Mouse (Mus musculus): Measurements from ENCODE around the gene Chrne. TPM values are rescaled to one million over a fixed set of nuclear protein-coding genes. Genes with fewer than 3 reads are reported as not detected.

Gene Chrne
- total RNA-seq (2021), result 1 to 10 TPM in 1 of 2 experiments, not detected in 1; 1.6 TPM
- long read RNA-seq, experiment 1, result 0 reads
- long read RNA-seq, experiment 2, partial matches to known transcripts, result 0 of 1 reads
- long read RNA-seq, experiment 2, other reads (novel, unspliced or antisense), result 1 of 1 reads

GRCm38 (mm10) chr11:70619101-70619500, at the start of gene Chrne:
Gene Chrne, minus strand, starts transcription at chr11:70619216.
- no peak for DNase-seq

DNA sequence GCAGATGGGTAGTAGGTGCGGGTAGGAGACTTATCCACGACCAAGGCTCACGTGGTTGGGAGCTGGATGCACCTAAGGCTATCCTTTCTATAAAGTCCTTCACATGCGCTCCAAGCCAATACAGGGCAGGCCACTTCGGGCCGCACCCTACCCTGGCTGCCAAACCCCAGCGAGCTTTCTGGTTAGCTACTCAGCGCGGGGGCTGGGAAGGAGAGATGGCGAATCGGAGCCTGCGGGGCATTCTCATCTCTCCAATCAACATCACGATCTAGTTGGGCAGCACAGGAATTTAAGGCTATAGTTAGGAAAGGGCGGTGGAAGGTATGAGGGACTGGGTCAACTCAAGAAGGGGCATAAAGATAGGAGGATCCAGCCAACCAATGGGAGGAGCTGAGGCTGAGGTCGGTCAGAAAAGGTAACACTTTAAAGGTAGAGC, 49.3 kb upstream of the Chrne start:
- DNase-seq, result peak; percentile 79

- DNase-seq, result no peak
These were observed 48.5 kb upstream of the Chrne start for GRCm38 (mm10) chr11:70667271-70668150.

DNA sequence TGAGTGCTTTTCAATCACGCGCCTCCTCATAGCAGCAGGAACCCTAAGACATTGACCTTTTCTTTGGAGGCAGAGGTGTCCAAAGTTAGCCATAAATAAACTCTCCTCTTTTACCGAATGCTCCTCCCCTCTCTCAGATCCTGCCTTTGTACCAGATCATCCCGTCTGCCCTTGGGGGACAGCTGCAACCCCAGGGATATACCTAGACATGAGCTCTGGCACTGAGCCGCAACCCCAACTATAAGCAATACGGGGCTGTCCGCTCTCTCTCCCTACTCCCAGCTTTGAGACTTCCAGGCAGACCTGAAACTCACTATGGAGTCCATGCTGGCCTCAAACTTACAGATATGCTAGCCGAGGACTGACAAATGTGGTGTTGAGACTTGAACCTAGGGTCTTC, 47.7 kb upstream of the Chrne start:
- DNase-seq, result no peak

DNA sequence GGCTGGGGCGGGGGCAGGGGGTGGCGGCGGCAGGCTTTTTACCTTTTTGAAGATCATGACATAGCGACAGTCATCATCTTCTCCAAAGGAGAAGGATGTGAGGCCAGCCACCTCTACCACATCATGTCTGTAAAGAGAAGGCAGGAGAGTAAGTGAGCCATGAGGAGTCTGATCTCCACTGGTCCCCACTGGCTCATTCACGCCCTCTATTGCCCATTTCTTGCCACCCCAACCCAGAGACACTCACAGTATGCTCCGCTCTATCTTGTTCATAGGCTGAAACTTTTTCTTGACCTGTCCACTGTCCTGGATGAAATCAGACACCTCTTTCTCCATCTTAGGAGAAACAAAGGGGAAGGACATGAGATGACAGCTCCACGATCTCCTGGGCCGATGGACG, 45.7 kb upstream of the Chrne start:
- DNase-seq, result no peak

DNA sequence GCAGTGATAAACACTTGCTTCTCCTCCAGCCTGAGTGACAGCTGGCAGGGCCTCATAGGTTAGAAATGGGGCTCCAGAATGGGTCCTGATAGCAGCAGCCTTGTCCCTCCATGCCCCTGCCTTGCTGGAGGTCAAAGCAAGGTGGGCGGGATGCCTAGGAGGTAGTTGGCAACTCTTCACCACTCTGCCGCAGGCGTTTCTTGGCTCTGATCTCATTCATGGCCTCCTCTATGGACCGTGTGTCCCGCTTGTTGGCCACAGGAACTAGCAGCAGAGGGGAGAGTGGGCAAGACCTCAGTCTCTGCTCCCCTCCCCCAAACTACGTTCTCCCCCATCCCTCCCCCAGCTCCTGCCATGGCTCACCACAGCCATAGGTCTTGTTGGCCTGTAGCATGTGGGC, 44.9 kb upstream of the Chrne start:
- DNase-seq, result no peak

DNA sequence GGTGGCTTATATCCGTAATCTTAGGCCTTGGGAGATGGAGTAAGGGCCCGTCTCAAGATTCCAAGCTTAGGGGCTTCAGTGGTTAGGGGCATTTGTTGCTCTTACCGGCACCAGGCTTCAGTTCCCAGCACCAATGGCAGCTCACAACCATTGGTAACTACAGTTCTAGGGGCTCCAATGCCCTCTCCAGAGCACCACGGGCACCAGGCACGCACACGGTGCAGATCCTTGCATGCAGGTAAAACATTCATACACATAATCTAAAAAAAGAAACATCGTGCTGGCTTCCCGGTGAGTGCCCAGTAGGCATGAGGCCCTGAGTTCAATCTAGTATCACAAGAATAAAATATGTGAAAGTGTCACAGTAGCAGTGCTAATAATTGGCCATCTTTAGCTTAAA, 44.1 kb upstream of the Chrne start:
- DNase-seq, result no peak

GRCm38 (mm10) chr11:70660571-70660970, 41.6 kb upstream of the Chrne start:
- DNase-seq, result no peak

- no peak for DNase-seq
These were observed 39.9 kb upstream of the Chrne start for GRCm38 (mm10) chr11:70658942-70659341.

GRCm38 (mm10) chr11:70658521-70658920, 39.5 kb upstream of the Chrne start:
- no peak for DNase-seq

GRCm38 (mm10) chr11:70657991-70658390, 39.0 kb upstream of the Chrne start:
- no peak for DNase-seq

GRCm38 (mm10) chr11:70657573-70657972, 38.6 kb upstream of the Chrne start:
- no peak for DNase-seq

DNA sequence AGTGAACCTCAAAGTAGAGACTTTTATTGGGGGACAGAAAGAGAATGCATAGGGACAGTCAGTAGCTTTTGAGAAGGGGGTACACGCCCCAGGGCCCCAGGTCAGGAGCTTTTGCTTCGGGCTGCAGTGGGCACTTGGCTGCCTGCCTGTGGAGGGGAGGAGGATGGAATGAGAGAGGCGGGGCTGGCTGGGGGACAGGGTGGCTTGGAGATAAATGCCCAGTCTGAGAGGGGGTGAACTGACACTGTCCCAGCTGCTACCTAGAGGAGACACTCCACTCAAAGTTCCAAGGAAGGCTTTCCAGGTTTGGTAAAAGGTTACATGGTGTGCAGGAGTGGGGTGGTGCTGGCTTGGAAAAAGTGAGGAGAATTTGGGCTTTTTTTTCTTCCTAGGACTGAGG, 37.9 kb upstream of the Chrne start, which contains the start of gene Eno3:
TSS of gene Eno3 (plus strand) at position 239 of the 400 bp plus-strand sequence.
- peak; percentile 46 for DNase-seq

GRCm38 (mm10) chr11:70656456-70656927, 37.5 kb upstream of the Chrne start:
- DNase-seq, result peak; percentile 60

DNA sequence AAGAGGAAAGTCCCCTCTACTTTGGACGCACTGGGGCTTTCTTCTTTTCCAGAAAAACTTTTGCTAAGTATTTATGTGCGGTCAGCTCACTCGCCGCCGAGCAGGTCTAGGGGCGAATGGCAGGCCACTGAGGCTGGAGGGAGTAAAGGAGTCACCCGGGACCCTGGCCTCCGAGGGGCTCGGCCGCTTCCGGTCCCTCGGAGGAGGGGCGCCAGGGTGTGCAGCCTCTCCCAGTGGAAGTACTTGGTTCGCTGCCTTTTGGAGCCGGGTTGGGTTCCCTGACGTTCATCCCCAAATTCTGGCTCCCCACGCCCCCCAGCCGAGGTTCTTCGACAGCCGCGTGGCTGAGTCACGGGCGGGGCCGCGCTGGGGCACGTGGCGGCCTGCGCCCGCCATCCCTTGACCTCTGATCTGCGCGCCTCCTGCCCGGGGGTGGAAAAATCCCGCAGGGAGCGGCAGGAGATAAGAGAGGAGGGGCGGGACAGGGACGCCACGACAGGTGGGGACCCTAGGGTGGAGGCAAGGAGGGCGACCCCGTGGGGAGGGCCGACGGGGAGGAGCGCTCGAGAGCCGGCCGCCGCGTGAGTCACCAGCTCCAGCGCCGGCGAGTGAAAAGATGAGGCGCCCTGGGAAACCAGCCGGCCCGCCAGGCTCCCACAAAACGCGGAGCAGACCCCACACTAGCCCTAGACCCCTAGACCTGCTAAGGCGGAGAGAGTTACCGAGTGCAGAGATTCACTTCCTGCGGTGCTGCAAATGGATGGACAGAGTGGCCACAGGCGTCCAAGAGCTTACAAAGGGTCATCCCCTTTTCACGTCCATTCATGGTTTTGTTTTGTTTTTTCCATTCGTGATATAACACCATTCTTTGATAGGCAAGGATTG, 36.8 kb upstream of the Chrne start:
- peak; percentile 73 for DNase-seq

DNA sequence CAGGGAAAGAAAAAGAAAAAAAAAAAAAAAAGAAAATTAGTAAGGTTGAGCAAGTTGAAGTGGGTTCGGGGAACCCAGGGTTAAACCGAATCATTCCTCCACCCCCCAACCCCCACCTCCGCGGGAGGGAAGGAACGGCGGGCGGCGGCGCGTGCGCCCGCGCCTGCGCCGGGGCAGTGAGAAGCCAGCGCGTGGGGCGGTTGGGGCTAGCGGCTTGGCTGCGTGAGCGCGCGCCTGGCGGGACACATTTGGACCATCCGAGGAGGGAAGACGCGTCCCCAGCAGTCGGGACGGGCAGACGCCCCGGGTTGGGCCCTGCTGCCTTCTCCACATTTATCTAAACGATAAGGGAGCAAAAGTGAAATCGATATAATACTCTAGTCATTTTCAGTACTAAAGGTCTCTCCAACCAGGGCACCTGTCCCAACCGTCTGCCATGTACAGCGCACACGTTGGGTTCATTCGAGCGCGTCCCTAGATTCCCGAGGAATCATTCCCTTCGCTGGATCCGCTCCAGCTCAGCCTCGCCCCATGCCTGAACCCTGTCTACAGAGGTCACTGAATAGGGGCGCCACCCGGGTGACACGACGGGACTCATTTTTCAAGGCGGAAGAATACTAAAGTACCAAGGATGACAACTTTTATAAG, 36.0 kb upstream of the Chrne start:
- DNase-seq, result peak; percentile 93

DNA sequence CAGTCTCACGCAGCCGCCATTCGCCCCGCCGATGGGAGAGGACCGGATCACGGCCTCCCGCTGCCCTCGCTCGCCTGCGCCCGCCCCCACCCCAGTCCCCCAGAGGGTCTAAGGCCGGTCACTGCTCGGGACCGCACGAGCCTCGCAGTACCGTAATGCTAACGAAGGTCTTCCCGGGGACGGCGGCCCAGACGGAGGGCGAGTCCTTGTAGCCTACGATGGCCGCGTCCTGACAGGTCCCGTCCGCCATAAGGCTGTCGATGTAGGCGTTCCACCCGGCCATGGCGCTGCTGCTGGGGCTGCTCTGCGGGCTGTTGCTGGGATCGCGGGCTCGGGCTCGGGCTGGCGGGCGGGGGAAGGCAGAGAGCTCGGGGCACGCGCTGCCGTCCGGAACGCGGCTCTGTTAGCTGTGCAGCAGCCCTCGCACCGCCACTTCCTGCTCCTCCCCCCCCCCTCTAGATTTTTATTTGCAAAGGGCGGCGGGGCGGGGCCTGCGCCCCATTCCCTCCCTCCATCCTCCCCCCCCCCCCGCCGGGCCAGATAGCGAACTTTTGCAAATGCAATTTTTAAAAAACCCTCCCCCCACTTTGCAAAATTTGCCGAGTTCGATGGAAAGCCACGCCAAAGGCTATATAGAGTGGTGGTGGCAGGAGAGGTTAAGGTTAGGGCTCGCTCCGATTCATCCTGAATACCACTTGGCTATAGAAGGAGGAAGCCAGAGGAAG, 35.3 kb upstream of the Chrne start, which contains the start of gene Pfn1:
TSS of gene Pfn1 (minus strand) at position 447 of the 725 bp plus-strand sequence.
- DNase-seq, result peak; percentile 93

GRCm38 (mm10) chr11:70653345-70654197, 34.6 kb upstream of the Chrne start:
- peak; percentile 82 for DNase-seq

GRCm38 (mm10) chr11:70652884-70653344, 33.9 kb upstream of the Chrne start:
- no peak for DNase-seq
